In the genomic region with DNA sequence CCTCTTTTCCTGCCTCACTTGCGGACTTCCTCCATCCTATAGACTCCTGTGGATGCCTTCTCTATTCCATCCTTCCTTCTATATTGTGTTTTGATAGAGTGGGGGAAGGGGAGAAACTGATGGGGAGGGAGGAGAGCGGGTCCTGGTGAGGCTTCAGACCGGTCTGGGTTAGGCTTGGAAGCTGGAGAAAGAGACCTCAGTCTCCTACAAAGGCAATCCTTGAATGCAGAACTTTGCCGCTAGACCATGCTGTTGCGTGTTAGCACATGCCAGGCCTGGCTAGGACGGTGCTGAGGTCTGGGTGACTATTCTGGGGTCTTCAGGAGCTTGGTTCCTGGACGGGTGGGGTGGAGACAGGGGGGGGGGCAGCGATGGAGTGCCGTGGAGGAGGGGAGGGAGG, we compare ENCODE assay signal across 8 mouse cellular contexts. TPM values are rescaled to one million over a fixed set of nuclear protein-coding genes. Genes with fewer than 3 reads are reported as not detected.
A peak's percentile ranks its signal among the peaks of the same experiment; 100 is the strongest.
DNase-seq lines count a peak whose midpoint lies in the region; ATAC-seq and TF ChIP-seq lines count a peak whose summit lies in the region.

No protein-coding gene starts in this region.

- H3K27ac ChIP-seq in heart, postnatal 0 days (ENCODE audit: low read depth) = no peak overlapping the region
- H3K27ac ChIP-seq in cortical plate, adult 2 months (ENCODE audit: insufficient read depth, low read length) = peak overlapping the region; percentile 79
- no peak overlapping the region for H3K27ac ChIP-seq in hindbrain, embryonic 12.5 days
- H3K27ac ChIP-seq in midbrain, embryonic 15.5 days = peak overlapping the region; percentile 86

- H3K4me1 ChIP-seq in heart, postnatal 0 days (ENCODE audit: control insufficient read depth, insufficient read depth) = no peaks in the 10 kb centered on the region
- H3K4me1 ChIP-seq in cortical plate, adult 2 months (ENCODE audit: control insufficient read depth, insufficient read depth, low read length) = peaks cover 2% of the 10 kb centered on the region
- H3K4me1 ChIP-seq in hindbrain, embryonic 12.5 days = peaks cover 14% of the 10 kb centered on the region
- peaks cover 29% of the 10 kb centered on the region for H3K4me1 ChIP-seq in midbrain, embryonic 15.5 days

- H3K9ac ChIP-seq in heart, postnatal 0 days (replicated peaks; ENCODE audit: low read depth, low read length) = no peak overlapping the region
- peak overlapping the region; percentile 74 for H3K9ac ChIP-seq in hindbrain, embryonic 12.5 days
- H3K9ac ChIP-seq in midbrain, embryonic 15.5 days = peak overlapping the region; percentile 73

- DNase-seq in heart, postnatal 0 days (ENCODE audit: low spot score) = no peak
- no peak for DNase-seq in heart, adult 18-20 months
- no peak for DNase-seq in embryo, embryonic 10.5 days (ENCODE audit: low spot score)
- DNase-seq in lung, adult 18-20 months = no peak
- DNase-seq in spleen, adult 12 weeks (ENCODE audit: low spot score) = no peak

- H3K4me3 ChIP-seq in heart, postnatal 0 days (ENCODE audit: low read depth, low read length) = peak overlapping the region; percentile 58
- H3K4me3 ChIP-seq in cortical plate, adult 2 months (ENCODE audit: insufficient read depth, low read length) = peak overlapping the region; percentile 64
- peak overlapping the region; percentile 51 for H3K4me3 ChIP-seq in hindbrain, embryonic 12.5 days
- peak overlapping the region; percentile 82 for H3K4me3 ChIP-seq in midbrain, embryonic 15.5 days

- 13% methylated on average over 8 of the region's 9 CpGs for WGBS in heart, postnatal 0 days
- WGBS in hindbrain, embryonic 12.5 days = 2% methylated on average over 9 of the region's 9 CpGs
- 3% methylated on average over 9 of the region's 9 CpGs for WGBS in midbrain, embryonic 15.5 days

- no peak for ATAC-seq in heart, postnatal 0 days (ENCODE audit: insufficient read depth, low read depth)
- no peak for ATAC-seq in hindbrain, embryonic 12.5 days (ENCODE audit: low FRiP score)
- ATAC-seq in midbrain, embryonic 15.5 days (replicated peaks) = peak; percentile 8

- no peaks in the 10 kb centered on the region for H3K9me3 ChIP-seq in heart, postnatal 0 days (replicated peaks; ENCODE audit: control insufficient read depth, low read length)
- no peaks in the 10 kb centered on the region for H3K9me3 ChIP-seq in hindbrain, embryonic 12.5 days (replicated peaks)
- H3K9me3 ChIP-seq in midbrain, embryonic 15.5 days = no peaks in the 10 kb centered on the region

- TF ChIP-seq EP300 in heart, postnatal 0 days (IDR thresholded peaks at IDR 0.05; ENCODE audit: low read depth) = no peak

- no peak for TF ChIP-seq CTCF in heart, postnatal 0 days (IDR thresholded peaks at IDR 0.05; ENCODE audit: low read depth)
- TF ChIP-seq CTCF in cortical plate, adult 2 months (IDR thresholded peaks at IDR 0.05; ENCODE audit: extremely low read depth, insufficient read depth, low read length) = no peak

- peak overlapping the region; percentile 89 for H3K4me2 ChIP-seq in heart, postnatal 0 days (ENCODE audit: low read depth, low read length)
- H3K4me2 ChIP-seq in hindbrain, embryonic 12.5 days (replicated peaks) = peak overlapping the region; percentile 78
- H3K4me2 ChIP-seq in midbrain, embryonic 15.5 days = peak overlapping the region; percentile 88

- peaks cover 66% of the 10 kb centered on the region for H3K27me3 ChIP-seq in heart, postnatal 0 days (ENCODE audit: control insufficient read depth, insufficient read depth, low read length)
- H3K27me3 ChIP-seq in hindbrain, embryonic 12.5 days = peaks cover 42% of the 10 kb centered on the region
- 0 out of 2 replicates have a peak, but pooled peaks cover 4% of the 10 kb centered on the region for H3K27me3 ChIP-seq in midbrain, embryonic 15.5 days (replicated peaks)

- no peaks in the 10 kb centered on the region for H3K36me3 ChIP-seq in heart, postnatal 0 days (replicated peaks; ENCODE audit: control insufficient read depth, insufficient read depth, low read length)
- H3K36me3 ChIP-seq in hindbrain, embryonic 12.5 days = no peaks in the 10 kb centered on the region
- H3K36me3 ChIP-seq in midbrain, embryonic 15.5 days (replicated peaks) = no peaks in the 10 kb centered on the region

- TF ChIP-seq POLR2A in cortical plate, adult 2 months (IDR thresholded peaks at IDR 0.05; ENCODE audit: extremely low read depth, insufficient read depth, low read length) = no peak

RNA-seq across cellular contexts. Expression of a gene that starts 0.7 kb away (rescaled TPM):
- 0.15 TPM in 1 of 2 replicates, not detected in the other for total RNA-seq in heart, postnatal 0 days (2014; rRNA removed; ENCODE audit: low replicate concordance)
- 0.04 and 0.05 TPM in 2 replicates for polyA plus RNA-seq in heart, postnatal 0 days (2015; fragmentation: Nextera tagmentation; extraction: Ambion mirVana)
- under 1 TPM; 0.32 to 0.33 TPM for total RNA-seq in heart, adult 18-20 months (2021)
- polyA plus RNA-seq in cortical plate, adult 2 months (2012; rRNA removed) = 13.2 and 13.4 TPM in 2 replicates
- 1.5 and 1.6 TPM in 2 replicates for polyA plus RNA-seq in hindbrain, embryonic 12.5 days (2016; fragmentation: Nextera tagmentation; extraction: Ambion mirVana)
- polyA plus RNA-seq in midbrain, embryonic 15.5 days (2015; fragmentation: Nextera tagmentation; extraction: Ambion mirVana) = 11.1 and 12.5 TPM in 2 replicates

Comparison
In these comparisons a context has a peak if more than half of its experiments do, and no peak if none do; other contexts are left out.
1. H3K27ac ChIP-seq: peak in cortical plate, adult 2 months (single experiment) and midbrain, embryonic 15.5 days (single experiment); none in heart, postnatal 0 days (single experiment) and hindbrain, embryonic 12.5 days (single experiment).
2. Peak in every context shown above with its lines, with median percentiles within 50 percentile points of each other: H3K4me2 ChIP-seq and H3K4me3 ChIP-seq.